Mouse (Mus musculus): ENCODE measurements at regions not wholly inside any gene's neighbourhood (a gene's known extent, or its start where the extent isn't known, plus 50 kb on each side); places are given as distances from the start of the nearest gene placed in this dataset.
A peak's percentile ranks its signal among the peaks of the same experiment; 100 is the strongest.

- no peak for DNase-seq
Observed at GRCm38 (mm10) chr16:62681880-62682279, 104.7 kb downstream of the Nsun3 start.

GRCm38 (mm10) chr16:62676815-62677214, 109.8 kb downstream of the Nsun3 start:
- DNase-seq = no peak

- no peak for DNase-seq
Observed at GRCm38 (mm10) chr16:62657383-62657782, 129.2 kb downstream of the Nsun3 start.

GRCm38 (mm10) chr16:62654436-62654835, 132.2 kb downstream of the Nsun3 start:
- DNase-seq = no peak

GRCm38 (mm10) chr16:62653817-62654216, 132.8 kb downstream of the Nsun3 start:
- DNase-seq = no peak

GRCm38 (mm10) chr16:62652769-62653465, 133.7 kb downstream of the Nsun3 start:
- no peak for DNase-seq

GRCm38 (mm10) chr16:62650856-62651255, 135.8 kb downstream of the Nsun3 start:
- no peak for DNase-seq

- DNase-seq = no peak
Observed at GRCm38 (mm10) chr16:62648326-62648725, 138.3 kb downstream of the Nsun3 start.

- no peak for DNase-seq
Observed at GRCm38 (mm10) chr16:62646113-62646512, 140.5 kb downstream of the Nsun3 start.

GRCm38 (mm10) chr16:62642859-62643403, 143.7 kb downstream of the Nsun3 start:
- peak; percentile 7 for DNase-seq

GRCm38 (mm10) chr16:62623938-62624337, 162.7 kb downstream of the Nsun3 start:
- no peak for DNase-seq

- no peak for DNase-seq
Observed at GRCm38 (mm10) chr16:62610873-62611272, 175.7 kb downstream of the Nsun3 start.

- DNase-seq = no peak
Observed at GRCm38 (mm10) chr16:62608617-62609016, 178.0 kb downstream of the Nsun3 start.

GRCm38 (mm10) chr16:62605920-62606319, 180.7 kb downstream of the Nsun3 start:
- DNase-seq = no peak

GRCm38 (mm10) chr16:62562051-62562450, 224.6 kb downstream of the Nsun3 start:
- DNase-seq = peak; percentile 16

GRCm38 (mm10) chr16:62543156-62543555, 243.5 kb downstream of the Nsun3 start:
- DNase-seq = no peak

GRCm38 (mm10) chr16:62537730-62538479, 248.7 kb downstream of the Nsun3 start:
- DNase-seq = no peak

- no peak for DNase-seq
Observed at GRCm38 (mm10) chr16:62509321-62509720, 277.3 kb downstream of the Nsun3 start.

- no peak for DNase-seq
Observed at GRCm38 (mm10) chr16:62506725-62507482, 279.7 kb downstream of the Nsun3 start.

GRCm38 (mm10) chr16:62500870-62501269, 285.7 kb downstream of the Nsun3 start:
- DNase-seq = no peak

GRCm38 (mm10) chr16:62500334-62500733, 286.3 kb downstream of the Nsun3 start:
- DNase-seq = no peak

- DNase-seq = no peak
Observed at GRCm38 (mm10) chr16:62498761-62499160, 287.9 kb downstream of the Nsun3 start.

GRCm38 (mm10) chr16:62496697-62497096, 289.9 kb downstream of the Nsun3 start:
- DNase-seq = no peak

Data from kidney, adult 18-20 months (tissue).